Mouse (Mus musculus): ENCODE results near the gene Nudt22.

Nudt22 gene

GRCm38 (mm10) chr19:6995255-6995991 lies 494 bp downstream of the Nudt22 start:
- WGBS, result 39% methylated on average over 21 of the region's 21 CpGs

GRCm38 (mm10) chr19:6994489-6994888 lies 1.4 kb downstream of the Nudt22 start:
- 87% methylated on average over 8 of the region's 8 CpGs for WGBS

- WGBS, result 90% methylated on average over 8 of the region's 8 CpGs
Measured at GRCm38 (mm10) chr19:6994002-6994401, 1.9 kb downstream of the Nudt22 start.

GRCm38 (mm10) chr19:6993011-6993770 lies 2.7 kb downstream of the Nudt22 start:
- 64% methylated on average over 14 of the region's 14 CpGs for WGBS

GRCm38 (mm10) chr19:6992011-6992858 lies 3.7 kb downstream of the Nudt22 start, which contains the start of gene Dnajc4:
Gene Dnajc4, minus strand, starts transcription at chr19:6992572.
- WGBS, result 1% methylated on average over 37 of the region's 37 CpGs

- 93% methylated on average over 6 of the region's 6 CpGs for WGBS
Measured at GRCm38 (mm10) chr19:6991166-6991565, 4.8 kb downstream of the Nudt22 start.

GRCm38 (mm10) chr19:6990712-6991111 lies 5.2 kb downstream of the Nudt22 start:
- WGBS, result 91% methylated on average over 6 of the region's 6 CpGs

- 86% methylated on average over 8 of the region's 8 CpGs for WGBS
Measured at GRCm38 (mm10) chr19:6989251-6989650, 6.7 kb downstream of the Nudt22 start.

GRCm38 (mm10) chr19:6987904-6988285 lies 8.0 kb downstream of the Nudt22 start:
- WGBS, result 2% methylated on average over 8 of the region's 8 CpGs

- under 1% methylated on average over 80 of the region's 85 CpGs for WGBS
Measured at GRCm38 (mm10) chr19:6987061-6987903, 8.6 kb downstream of the Nudt22 start, which contains the start of gene Vegfb. Gene Vegfb, minus strand, starts transcription at chr19:6987651.

- WGBS, result 75% methylated on average over 10 of the region's 10 CpGs
Measured at GRCm38 (mm10) chr19:6985951-6986708, 9.8 kb downstream of the Nudt22 start.

- WGBS, result 91% methylated on average over 19 of the region's 19 CpGs
Measured at GRCm38 (mm10) chr19:6985300-6985699, 10.6 kb downstream of the Nudt22 start.

- 64% methylated on average over 5 of the region's 5 CpGs for WGBS
Measured at GRCm38 (mm10) chr19:6983621-6984020, 12.3 kb downstream of the Nudt22 start.

GRCm38 (mm10) chr19:6981465-6981864 lies 14.5 kb downstream of the Nudt22 start:
- 81% methylated on average over 4 of the region's 4 CpGs for WGBS

GRCm38 (mm10) chr19:6980381-6981093 lies 15.4 kb downstream of the Nudt22 start, which contains the start of gene Fkbp2:
Gene Fkbp2, minus strand, starts transcription at chr19:6980501.
- WGBS, result 2% methylated on average over 38 of the region's 38 CpGs

GRCm38 (mm10) chr19:6979486-6980380 lies 16.2 kb downstream of the Nudt22 start:
- WGBS, result under 1% methylated on average over 59 of the region's 59 CpGs

GRCm38 (mm10) chr19:6979001-6979479 lies 16.9 kb downstream of the Nudt22 start:
- 8% methylated on average over 11 of the region's 11 CpGs for WGBS

- 31% methylated on average over 3 of the region's 3 CpGs for WGBS
Measured at GRCm38 (mm10) chr19:6978639-6978974, 17.3 kb downstream of the Nudt22 start.
